Mouse (Mus musculus): ENCODE data around the gene Hoxd4. TPM values are rescaled to one million over a fixed set of nuclear protein-coding genes. Genes with fewer than 3 reads are reported as not detected.
A peak's percentile ranks its signal among the peaks of the same experiment; 100 is the strongest.

Gene Hoxd4
- polyA plus RNA-seq, 1 experiment from 2014 or later, result 0.95 TPM

DNA sequence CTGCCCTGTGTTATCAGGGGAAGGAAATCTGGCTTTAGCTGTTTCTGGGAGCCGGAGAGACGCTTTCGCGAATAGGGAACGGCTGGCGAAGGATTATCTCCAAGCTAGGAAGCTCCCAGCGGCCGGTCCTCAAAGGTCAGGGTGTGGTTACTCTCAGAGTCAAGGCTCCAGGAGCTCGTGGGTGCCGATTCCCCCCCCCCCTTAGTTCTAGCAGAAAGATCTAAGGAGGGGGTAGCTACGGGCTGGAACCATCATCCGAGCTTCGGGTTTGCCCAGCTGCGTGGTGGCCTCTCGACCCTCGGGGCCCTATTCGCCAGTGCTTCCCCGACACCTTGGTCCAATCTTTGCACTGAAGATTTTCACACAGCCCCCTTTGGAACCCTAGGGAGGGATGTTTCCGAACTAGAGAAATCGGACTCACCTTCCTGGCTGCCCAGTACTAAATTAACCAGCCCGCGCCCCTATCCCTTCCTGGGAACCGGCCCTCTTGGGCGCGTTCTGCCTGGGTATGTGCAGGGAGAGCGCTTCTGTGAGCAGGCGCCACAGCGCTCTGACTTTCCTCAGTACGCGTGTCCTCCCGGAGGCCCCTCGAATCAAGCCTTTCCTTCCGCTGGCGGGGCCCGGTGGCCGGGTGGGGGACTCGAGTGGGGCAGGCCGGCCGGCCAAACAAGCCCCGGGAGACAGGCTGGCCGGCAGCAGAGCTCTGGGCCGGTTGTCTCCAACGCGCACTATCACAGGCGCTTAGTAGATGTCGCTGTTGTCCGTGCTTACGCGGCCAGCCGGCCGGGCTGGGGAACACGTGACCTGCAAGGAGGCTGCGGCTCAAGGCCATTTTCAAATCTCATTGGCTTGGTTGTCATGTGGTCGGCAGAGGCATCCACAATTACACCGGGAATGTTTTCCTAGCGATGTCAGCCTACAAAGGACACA, 20.4 kb upstream of the Hoxd4 start, which contains the start of gene Hoxd10:
Hoxd10 (plus strand) TSS at position 903 of the 930 bp plus-strand sequence.
- peak; percentile 74 for ATAC-seq
- peak within 1 kb of the TSS; percentile 49 for H3K9ac ChIP-seq (ENCODE audit: low read depth, low read length)
- H3K4me2 ChIP-seq (ENCODE audit: low read depth, low read length), result peak within 1 kb of the TSS; percentile 39
- H3K9me3 ChIP-seq (ENCODE audit: control insufficient read depth, low read length), result no peaks in the 10 kb centered on the region
- H3K4me3 ChIP-seq (ENCODE audit: low read length), result peak within 1 kb of the TSS; percentile 36
- H3K4me1 ChIP-seq (ENCODE audit: control insufficient read depth, insufficient read depth, low read length), result no peaks in the 10 kb centered on the region
- no peak within 1 kb of the TSS; the same call in 1 of the 2 replicates for H3K27ac ChIP-seq (ENCODE audit: low read length)
- 2% methylated on average over 56 of the region's 56 CpGs for WGBS
- H3K36me3 ChIP-seq (ENCODE audit: control insufficient read depth, insufficient read depth, low read length), result no peaks in the 10 kb centered on the region
- peaks cover 90% of the 10 kb centered on the region for H3K27me3 ChIP-seq (replicated peaks; ENCODE audit: control insufficient read depth, insufficient read depth, low read length)

DNA sequence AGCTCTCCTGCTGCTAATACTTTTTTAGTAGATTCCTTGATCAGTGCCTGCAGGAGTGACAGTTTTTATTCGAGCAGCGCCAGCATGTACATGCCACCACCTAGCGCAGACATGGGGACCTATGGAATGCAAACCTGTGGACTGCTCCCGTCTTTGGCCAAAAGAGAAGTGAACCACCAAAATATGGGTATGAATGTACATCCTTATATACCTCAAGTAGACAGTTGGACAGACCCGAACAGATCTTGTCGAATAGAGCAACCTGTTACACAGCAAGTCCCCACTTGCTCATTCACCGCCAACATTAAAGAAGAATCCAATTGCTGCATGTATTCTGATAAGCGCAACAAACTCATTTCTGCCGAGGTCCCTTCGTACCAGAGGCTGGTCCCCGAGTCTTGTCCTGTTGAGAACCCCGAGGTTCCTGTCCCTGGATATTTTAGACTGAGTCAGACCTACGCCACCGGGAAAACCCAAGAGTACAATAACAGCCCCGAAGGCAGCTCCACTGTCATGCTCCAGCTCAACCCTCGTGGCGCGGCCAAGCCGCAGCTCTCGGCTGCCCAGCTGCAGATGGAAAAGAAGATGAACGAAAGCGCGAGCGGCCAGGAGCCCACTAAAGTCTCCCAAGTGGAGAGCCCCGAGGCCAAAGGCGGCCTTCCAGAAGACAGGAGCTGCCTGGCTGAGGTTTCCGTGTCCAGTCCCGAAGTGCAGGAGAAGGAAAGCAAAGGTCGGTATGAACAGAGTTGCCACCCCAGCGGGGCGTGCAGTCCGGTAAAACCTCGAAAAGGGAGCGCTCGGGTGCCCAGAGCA, 19.5 kb upstream of the Hoxd4 start:
- Histone ChIP-seq H3K9me3 (ENCODE audit: control insufficient read depth, low read length) (no peaks in the 10 kb centered on the region), H3K27ac (ENCODE audit: low read length) (no peak overlapping the region), H3K4me3 (ENCODE audit: low read length) (peak overlapping the region; percentile 31), H3K4me2 (ENCODE audit: low read depth, low read length) (peak overlapping the region; percentile 20), H3K9ac (ENCODE audit: low read depth, low read length) (peak overlapping the region; percentile 49; the same call in 1 of the 2 replicates), H3K27me3 (replicated peaks; ENCODE audit: control insufficient read depth, insufficient read depth, low read length) (peaks cover 90% of the 10 kb centered on the region), H3K36me3 (ENCODE audit: control insufficient read depth, insufficient read depth, low read length) (no peaks in the 10 kb centered on the region), H3K4me1 (ENCODE audit: control insufficient read depth, insufficient read depth, low read length) (no peaks in the 10 kb centered on the region)
- no peak for ATAC-seq
- WGBS, result 4% methylated on average over 35 of the region's 35 CpGs

DNA sequence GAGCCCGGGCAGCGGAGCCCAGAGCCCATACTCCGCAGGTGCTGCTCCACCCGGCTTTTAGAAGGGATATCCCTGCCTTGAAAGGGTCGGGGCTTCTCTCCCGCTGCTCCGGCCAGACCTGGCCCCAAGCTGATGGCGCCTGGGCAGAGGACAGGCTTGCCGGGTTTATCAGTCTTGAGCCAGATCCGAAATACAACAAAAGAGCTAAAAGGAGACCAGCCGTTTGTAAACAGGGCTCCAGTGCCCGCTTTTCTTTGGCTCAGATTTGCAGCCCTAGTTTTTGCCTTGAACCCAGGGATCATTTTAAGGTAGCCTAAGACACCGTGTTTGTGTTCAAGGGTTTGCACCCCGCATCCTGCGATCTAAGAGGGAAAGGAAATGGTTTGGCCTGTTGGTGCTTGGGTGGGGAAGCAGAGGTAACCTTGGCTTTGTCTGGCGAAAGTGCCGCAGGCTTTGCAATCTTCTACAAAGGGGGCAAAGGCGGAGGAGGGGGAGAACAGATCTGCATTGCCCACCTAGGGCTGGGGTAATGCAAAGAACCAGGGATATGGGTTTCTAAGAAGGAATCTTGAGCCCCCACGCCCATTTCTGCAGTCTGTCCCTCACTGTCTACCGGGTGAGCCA, 18.8 kb upstream of the Hoxd4 start:
- WGBS, result 3% methylated on average over 20 of the region's 20 CpGs
- Histone ChIP-seq H3K9me3 (ENCODE audit: control insufficient read depth, low read length) (no peaks in the 10 kb centered on the region), H3K4me1 (ENCODE audit: control insufficient read depth, insufficient read depth, low read length) (no peaks in the 10 kb centered on the region), H3K36me3 (ENCODE audit: control insufficient read depth, insufficient read depth, low read length) (no peaks in the 10 kb centered on the region), H3K27ac (ENCODE audit: low read length) (no peak overlapping the region), H3K27me3 (replicated peaks; ENCODE audit: control insufficient read depth, insufficient read depth, low read length) (peaks cover 90% of the 10 kb centered on the region), H3K9ac (ENCODE audit: low read depth, low read length) (peak overlapping the region; percentile 49), H3K4me3 (ENCODE audit: low read length) (peak overlapping the region; percentile 31), H3K4me2 (ENCODE audit: low read depth, low read length) (no peak overlapping the region)
- ATAC-seq, result no peak

DNA sequence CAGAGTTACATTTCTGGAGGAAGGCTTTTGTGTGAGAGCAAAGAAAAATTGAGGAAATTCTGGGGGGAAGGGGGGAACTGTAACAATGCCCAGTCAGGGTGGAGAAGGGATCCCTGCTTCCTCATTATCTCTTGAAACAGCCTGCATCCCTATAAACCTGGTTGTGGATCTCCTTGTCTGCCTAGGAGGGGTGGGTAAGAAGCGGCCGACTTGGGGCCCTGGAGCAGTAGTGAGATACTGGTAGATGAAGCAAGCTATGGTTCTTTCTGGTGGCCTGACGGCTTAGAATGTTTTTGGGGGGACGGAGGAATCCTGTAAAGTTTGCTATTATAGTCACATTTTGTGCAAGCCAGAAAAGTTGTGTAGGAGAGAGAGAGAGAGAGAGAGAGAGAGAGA, 18.3 kb upstream of the Hoxd4 start:
- ATAC-seq, result no peak
- Histone ChIP-seq H3K27ac (ENCODE audit: low read length) (no peak overlapping the region), H3K4me2 (ENCODE audit: low read depth, low read length) (no peak overlapping the region), H3K36me3 (ENCODE audit: control insufficient read depth, insufficient read depth, low read length) (no peaks in the 10 kb centered on the region), H3K9ac (ENCODE audit: low read depth, low read length) (peak overlapping the region; percentile 49), H3K9me3 (ENCODE audit: control insufficient read depth, low read length) (no peaks in the 10 kb centered on the region), H3K27me3 (replicated peaks; ENCODE audit: control insufficient read depth, insufficient read depth, low read length) (peaks cover 91% of the 10 kb centered on the region), H3K4me1 (ENCODE audit: control insufficient read depth, insufficient read depth, low read length) (0 out of 2 replicates have a peak, but pooled peaks cover 3% of the 10 kb centered on the region), H3K4me3 (ENCODE audit: low read length) (peak overlapping the region; percentile 31; the same call in 1 of the 2 replicates)
- 13% methylated on average over 4 of the region's 4 CpGs for WGBS

DNA sequence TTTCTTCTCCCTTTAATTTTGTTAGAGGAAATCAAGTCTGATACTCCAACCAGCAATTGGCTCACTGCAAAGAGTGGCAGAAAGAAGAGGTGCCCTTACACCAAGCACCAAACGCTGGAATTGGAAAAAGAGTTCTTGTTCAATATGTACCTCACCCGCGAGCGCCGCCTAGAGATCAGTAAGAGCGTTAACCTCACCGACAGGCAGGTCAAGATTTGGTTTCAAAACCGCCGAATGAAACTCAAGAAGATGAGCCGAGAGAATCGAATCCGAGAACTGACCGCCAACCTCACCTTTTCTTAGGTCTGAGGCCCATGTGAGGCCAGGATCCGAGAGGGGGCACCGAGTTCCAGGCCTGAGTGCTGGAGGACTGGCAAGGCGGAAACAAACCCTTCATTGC, 17.7 kb upstream of the Hoxd4 start:
- H3K9me3 ChIP-seq (ENCODE audit: control insufficient read depth, low read length), result no peaks in the 10 kb centered on the region
- H3K4me3 ChIP-seq (ENCODE audit: low read length), result peak overlapping the region; percentile 26
- no peak overlapping the region for H3K9ac ChIP-seq (ENCODE audit: low read depth, low read length)
- no peak for ATAC-seq
- peaks cover 91% of the 10 kb centered on the region for H3K27me3 ChIP-seq (replicated peaks; ENCODE audit: control insufficient read depth, insufficient read depth, low read length)
- no peak overlapping the region for H3K27ac ChIP-seq (ENCODE audit: low read length)
- H3K4me1 ChIP-seq (ENCODE audit: control insufficient read depth, insufficient read depth, low read length), result peaks cover 4% of the 10 kb centered on the region; the same call in 1 of the 2 replicates
- 3% methylated on average over 16 of the region's 16 CpGs for WGBS
- H3K36me3 ChIP-seq (ENCODE audit: control insufficient read depth, insufficient read depth, low read length), result no peaks in the 10 kb centered on the region
- no peak overlapping the region for H3K4me2 ChIP-seq (ENCODE audit: low read depth, low read length)

DNA sequence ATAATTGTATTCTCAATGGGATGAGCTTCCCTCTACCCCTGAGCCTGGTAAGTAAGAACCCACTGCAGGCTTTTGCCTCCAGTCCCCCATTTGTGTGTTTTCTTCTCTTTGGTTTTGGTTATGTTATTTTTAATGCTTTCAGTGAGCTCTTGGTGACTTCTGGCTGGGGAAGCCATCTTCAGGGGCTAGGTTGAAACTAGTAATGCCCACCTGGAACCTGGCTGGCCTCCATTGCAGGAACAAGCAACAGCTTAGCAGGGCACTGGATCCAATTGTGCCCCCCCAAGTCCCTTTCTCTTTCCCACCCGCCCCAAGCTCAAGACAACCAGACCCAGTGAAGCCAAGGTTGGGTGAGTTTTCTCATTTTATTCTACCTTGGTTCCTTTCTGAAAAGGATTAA, 16.3 kb upstream of the Hoxd4 start:
- H3K9me3 ChIP-seq (ENCODE audit: control insufficient read depth, low read length), result no peaks in the 10 kb centered on the region
- 13% methylated on average over 1 of the region's 1 CpGs for WGBS
- ATAC-seq, result no peak
- no peak overlapping the region for H3K9ac ChIP-seq (ENCODE audit: low read depth, low read length)
- H3K4me2 ChIP-seq (ENCODE audit: low read depth, low read length), result no peak overlapping the region
- no peak overlapping the region for H3K27ac ChIP-seq (ENCODE audit: low read length)
- H3K4me3 ChIP-seq (ENCODE audit: low read length), result no peak overlapping the region
- H3K36me3 ChIP-seq (ENCODE audit: control insufficient read depth, insufficient read depth, low read length), result no peaks in the 10 kb centered on the region
- peaks cover 4% of the 10 kb centered on the region; the same call in 1 of the 2 replicates for H3K4me1 ChIP-seq (ENCODE audit: control insufficient read depth, insufficient read depth, low read length)
- H3K27me3 ChIP-seq (replicated peaks; ENCODE audit: control insufficient read depth, insufficient read depth, low read length), result peaks cover 93% of the 10 kb centered on the region

DNA sequence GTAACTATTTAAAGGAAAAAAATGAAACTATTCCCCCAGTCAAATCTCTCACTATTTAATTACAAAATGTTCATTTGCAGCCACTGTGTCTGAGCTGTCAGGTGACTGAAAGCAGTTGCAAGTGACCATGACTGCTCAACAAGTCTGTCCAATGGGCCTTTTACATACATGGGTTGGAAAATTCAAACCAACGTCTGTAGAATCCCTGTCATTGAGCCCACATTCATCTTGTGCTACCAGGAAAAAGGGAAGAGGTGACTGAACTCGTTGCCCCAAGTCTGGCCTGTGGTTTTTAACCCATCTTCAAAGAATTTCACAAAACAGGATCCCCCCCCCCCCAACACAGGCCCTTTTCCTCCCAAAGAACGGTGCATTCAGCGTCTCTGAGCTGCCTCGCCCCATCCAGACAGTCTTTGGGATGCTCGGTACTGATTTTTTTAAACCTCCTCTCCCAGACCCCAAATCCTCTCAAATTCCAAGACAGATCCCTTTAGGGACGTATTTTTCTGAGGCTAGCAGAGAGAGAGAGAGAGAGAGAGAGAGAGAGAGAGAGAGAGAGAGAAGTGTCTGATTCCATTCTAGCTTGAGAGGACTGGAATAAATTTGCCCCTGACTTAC, 15.8 kb upstream of the Hoxd4 start:
- no peak for ATAC-seq
- peaks cover 4% of the 10 kb centered on the region; the same call in 1 of the 2 replicates for H3K4me1 ChIP-seq (ENCODE audit: control insufficient read depth, insufficient read depth, low read length)
- H3K36me3 ChIP-seq (ENCODE audit: control insufficient read depth, insufficient read depth, low read length), result no peaks in the 10 kb centered on the region
- H3K27me3 ChIP-seq (replicated peaks; ENCODE audit: control insufficient read depth, insufficient read depth, low read length), result peaks cover 97% of the 10 kb centered on the region
- no peaks in the 10 kb centered on the region for H3K9me3 ChIP-seq (ENCODE audit: control insufficient read depth, low read length)
- H3K4me2 ChIP-seq (ENCODE audit: low read depth, low read length), result 0 out of 2 replicates have a peak overlapping the region, but pooled peaks have one; percentile 22
- H3K4me3 ChIP-seq (ENCODE audit: low read length), result no peak overlapping the region
- WGBS, result 11% methylated on average over 7 of the region's 7 CpGs
- no peak overlapping the region for H3K27ac ChIP-seq (ENCODE audit: low read length)
- no peak overlapping the region for H3K9ac ChIP-seq (ENCODE audit: low read depth, low read length)

DNA sequence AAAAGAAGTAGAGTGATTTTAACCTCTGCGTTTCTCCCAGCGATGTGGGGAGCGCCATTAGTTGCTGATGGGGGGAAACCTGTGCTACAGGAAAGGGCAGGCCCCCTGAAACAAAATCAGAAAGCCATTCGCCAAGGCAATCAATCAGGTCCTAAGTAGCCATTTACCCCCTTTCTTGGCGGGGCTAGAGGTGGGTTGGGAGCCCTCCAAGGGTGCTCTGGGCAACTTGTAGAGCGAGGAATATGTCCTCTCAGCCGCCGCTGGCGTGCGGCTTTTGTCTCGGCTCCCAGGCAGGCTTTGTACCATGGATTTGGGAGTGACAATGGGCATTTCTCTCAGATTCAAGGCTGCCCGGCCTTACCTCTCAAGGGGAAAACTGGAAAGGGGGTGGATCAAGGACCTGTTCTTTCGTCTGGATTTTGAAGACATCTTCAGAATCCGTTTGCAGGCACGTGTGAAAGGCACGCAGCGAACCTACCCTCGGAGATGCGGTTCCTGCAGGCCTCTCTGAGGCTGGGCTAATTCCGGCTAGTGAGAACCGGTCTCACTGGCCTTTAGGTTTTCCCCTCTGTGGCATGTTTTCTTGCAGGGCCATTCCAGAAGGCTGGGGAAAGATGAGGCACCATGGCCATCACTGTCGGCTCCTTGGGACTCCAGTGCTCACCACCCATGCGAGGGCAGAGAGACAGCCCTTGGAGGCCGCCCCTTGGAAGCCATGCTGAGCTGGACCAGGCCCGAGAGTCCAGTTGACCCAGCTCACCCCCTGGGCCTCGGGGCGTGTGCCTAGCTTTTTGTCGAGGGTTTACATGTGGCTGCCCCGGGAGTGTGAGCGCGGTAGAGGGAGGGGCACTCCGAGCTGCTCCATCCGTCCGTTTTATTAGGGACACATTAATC, 15.0 kb upstream of the Hoxd4 start:
- H3K27ac ChIP-seq (ENCODE audit: low read length), result no peak overlapping the region
- 0 out of 2 replicates have a peak overlapping the region, but pooled peaks have one; percentile 16 for H3K4me2 ChIP-seq (ENCODE audit: low read depth, low read length)
- H3K9ac ChIP-seq (ENCODE audit: low read depth, low read length), result peak overlapping the region; percentile 45; the same call in 1 of the 2 replicates
- no peak for ATAC-seq
- H3K9me3 ChIP-seq (ENCODE audit: control insufficient read depth, low read length), result no peaks in the 10 kb centered on the region
- no peak overlapping the region for H3K4me3 ChIP-seq (ENCODE audit: low read length)
- peaks cover 4% of the 10 kb centered on the region; the same call in 1 of the 2 replicates for H3K4me1 ChIP-seq (ENCODE audit: control insufficient read depth, insufficient read depth, low read length)
- 5% methylated on average over 34 of the region's 34 CpGs for WGBS
- H3K27me3 ChIP-seq (replicated peaks; ENCODE audit: control insufficient read depth, insufficient read depth, low read length), result peaks cover 94% of the 10 kb centered on the region
- H3K36me3 ChIP-seq (ENCODE audit: control insufficient read depth, insufficient read depth, low read length), result no peaks in the 10 kb centered on the region
